Mouse (Mus musculus): ENCODE results near the gene Mtmr2.
A peak's percentile ranks its signal among the peaks of the same experiment; 100 is the strongest.
"Not testable (repeated sequence)": the region's sequence is repeated elsewhere in the genome, so short reads cannot be mapped to it uniquely, and the experiment has no call there.

The Mtmr2 gene

DNA sequence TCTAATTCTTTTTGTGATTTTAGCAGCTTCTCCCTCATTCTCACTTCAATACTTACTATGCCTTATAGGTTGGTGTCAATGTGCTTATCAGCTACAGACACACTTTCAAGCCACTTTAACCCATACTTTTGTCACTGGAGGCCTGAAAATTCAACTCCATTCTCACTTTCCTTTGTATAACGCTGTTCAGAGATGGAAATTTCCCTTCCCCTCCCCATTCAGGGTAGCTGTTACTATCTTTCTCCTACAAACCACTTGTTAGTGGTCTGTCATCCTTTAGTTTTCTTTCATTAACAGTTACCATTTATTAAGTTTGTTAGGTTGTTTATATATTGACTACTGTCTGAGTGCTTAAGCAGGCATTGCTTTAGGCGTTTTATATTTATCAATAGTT lies at the start of gene Mtmr2:
TSS of gene Mtmr2 (plus strand) at position 7 of the 394 bp plus-strand sequence.
- no peak for DNase-seq (ENCODE audit: low spot score in 2 of 2)

DNA sequence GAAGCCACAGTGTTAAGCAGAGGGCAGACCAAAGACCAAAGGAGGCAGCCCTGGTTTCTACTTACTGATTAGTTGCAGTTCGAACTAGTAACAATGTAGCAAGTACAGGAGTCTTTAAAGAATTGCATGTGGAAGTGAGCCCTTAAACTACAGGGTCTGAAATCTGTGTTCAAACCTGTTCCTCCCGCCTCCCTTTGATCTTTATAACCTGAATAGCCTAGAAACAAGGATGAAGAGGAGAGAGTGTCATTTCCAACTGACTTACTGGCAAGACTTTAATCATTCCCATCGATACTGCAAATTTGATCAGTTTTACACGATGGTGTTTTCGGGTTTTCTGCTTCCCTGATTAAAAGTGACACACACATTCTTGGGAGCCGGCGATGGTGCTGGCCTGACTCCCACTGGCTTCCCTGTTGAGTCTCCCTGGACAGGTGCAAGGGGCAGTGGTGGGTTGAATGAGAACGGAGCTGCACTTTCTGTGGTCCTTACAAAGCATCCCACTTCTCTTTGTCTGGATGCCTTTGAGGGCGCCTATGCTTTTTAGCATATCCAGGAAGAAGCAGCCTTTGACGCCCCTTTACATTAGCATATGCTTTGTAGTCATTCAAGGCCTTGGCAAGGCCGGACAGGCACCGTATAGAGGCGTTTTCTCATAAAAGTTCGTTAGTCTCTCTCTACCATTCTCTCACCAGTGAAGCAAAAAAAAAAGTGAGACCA lies 49.0 kb upstream of the Mtmr2 start:
- no peak for DNase-seq (ENCODE audit: low spot score in 2 of 2)

DNA sequence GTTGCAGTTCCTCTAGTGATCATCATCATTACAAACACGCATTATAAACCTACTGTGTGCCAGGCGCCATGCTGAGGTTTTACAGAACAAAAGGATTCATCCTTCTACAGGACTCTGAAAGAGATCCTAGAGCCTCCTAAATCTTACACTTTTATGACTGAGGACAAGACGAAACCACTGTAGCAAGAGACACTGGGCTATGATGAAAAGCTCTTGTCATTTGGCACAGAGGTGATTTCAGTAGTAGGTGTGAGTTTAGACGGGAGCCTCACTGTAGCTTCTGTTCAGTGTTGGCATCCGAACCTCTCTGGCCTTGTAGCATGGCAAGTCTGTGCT lies 48.5 kb upstream of the Mtmr2 start:
- no peak for DNase-seq (ENCODE audit: low spot score in 2 of 2)

DNA sequence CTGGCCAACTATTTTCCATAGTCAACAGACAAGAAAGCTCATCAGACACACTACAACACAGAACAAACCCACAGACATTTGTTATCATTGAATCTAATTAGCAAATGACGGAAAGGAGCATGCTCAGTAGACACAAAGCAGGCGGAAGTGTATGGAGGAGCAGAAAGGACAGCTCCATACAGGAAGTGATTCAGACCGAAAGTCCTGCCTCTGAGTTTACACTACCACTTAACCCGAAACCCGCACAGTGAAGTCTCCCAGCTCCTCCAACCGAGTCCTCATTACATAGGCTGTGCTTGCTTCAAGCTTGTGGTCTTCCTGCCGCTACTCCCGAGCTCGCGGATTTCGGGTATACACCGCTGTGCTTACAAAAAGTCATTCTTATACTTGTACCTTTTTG lies 46.4 kb upstream of the Mtmr2 start:
- no peak for DNase-seq (ENCODE audit: low spot score in 2 of 2)

- DNase-seq (ENCODE audit: low spot score in 2 of 2): no peak
These were observed 45.1 kb upstream of the Mtmr2 start for GRCm38 (mm10) chr9:13703100-13703499.

DNA sequence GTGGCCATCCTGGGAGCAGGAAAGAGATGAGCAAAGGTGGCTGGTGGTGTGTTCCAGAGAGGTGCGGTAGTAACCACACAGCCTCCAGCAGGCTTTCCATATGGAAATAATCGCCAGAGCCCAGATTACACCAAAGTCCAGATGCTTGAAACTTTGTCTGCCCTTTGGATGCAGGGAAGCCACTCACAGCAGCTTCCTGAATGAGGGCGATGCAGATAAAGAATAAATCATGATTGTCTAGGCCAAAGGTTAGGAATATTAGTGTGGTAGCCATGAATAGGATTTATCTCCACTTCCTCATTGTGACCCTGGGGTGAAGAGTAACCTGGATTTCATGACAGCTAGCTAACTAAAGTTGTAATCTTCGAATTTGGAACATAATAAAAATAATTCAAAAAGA lies 43.3 kb upstream of the Mtmr2 start:
- no peak for DNase-seq (ENCODE audit: low spot score in 2 of 2)

DNA sequence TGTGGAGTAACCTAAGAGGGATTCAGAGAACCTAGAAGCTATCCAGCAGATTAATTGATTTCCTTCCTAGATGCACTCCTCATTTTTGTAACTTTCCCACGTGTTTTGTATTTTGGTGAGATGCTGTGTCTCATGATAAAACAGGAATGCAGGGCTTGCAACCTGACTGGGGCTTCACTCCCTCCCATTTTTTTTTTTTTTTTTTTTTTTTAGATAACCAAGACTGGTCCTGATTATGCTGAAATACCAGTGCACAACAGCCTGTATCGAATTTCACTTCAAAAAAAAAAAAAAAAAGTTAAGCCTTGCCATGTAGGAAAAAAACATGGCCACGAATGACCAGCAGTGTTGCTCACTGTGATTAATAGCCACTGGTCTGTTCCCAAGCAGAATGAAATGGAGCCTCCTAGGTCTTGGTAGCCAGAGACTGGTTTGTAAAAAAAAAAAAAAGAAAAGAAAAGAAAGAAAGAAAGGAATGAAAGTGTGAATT lies 41.1 kb upstream of the Mtmr2 start:
- no peak for DNase-seq (ENCODE audit: low spot score in 2 of 2)

GRCm38 (mm10) chr9:13709436-13709835 lies 38.8 kb upstream of the Mtmr2 start:
- DNase-seq (ENCODE audit: low spot score in 2 of 2): no peak

GRCm38 (mm10) chr9:13715891-13716290 lies 32.3 kb upstream of the Mtmr2 start:
- DNase-seq (ENCODE audit: low spot score in 2 of 2): not testable (repeated sequence)

DNA sequence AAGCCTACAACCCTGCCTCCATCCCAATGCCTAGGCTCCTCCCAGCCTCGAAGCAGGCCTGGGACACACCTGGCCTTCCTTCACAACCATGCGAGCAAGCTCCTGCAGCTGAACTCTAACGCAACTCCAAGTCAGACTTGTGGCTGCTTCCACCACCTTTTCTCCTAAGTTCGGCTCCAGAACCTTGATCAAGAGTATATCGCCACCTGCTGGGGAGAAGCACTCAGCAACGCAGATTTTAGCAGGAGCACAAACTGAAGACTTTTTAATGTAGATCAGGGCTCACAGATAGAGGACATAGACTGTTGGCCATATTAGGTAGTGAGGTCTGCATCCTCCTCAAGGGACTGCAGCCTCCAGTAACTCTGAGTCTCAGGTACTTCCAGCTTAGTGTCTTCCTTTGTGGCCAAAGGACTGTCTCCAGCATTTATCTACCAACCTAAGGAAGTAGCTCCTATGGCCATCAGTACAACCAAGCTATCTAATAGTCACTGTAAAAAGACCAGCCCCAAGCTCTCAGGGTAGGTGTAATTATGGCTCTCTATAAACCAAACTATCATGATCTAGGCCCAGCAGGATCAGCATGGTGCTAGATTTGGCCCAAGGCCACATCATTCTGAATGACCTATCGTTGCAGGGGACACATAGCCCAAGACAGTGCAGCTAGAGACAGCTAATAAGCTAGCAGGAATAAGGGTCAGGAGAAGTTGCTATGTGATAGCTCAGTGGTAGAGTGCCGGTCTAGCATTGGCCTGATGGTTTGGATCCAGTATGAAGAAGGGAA lies 31.7 kb upstream of the Mtmr2 start:
- DNase-seq (ENCODE audit: low spot score in 2 of 2): peak; percentile 66 to 79

DNA sequence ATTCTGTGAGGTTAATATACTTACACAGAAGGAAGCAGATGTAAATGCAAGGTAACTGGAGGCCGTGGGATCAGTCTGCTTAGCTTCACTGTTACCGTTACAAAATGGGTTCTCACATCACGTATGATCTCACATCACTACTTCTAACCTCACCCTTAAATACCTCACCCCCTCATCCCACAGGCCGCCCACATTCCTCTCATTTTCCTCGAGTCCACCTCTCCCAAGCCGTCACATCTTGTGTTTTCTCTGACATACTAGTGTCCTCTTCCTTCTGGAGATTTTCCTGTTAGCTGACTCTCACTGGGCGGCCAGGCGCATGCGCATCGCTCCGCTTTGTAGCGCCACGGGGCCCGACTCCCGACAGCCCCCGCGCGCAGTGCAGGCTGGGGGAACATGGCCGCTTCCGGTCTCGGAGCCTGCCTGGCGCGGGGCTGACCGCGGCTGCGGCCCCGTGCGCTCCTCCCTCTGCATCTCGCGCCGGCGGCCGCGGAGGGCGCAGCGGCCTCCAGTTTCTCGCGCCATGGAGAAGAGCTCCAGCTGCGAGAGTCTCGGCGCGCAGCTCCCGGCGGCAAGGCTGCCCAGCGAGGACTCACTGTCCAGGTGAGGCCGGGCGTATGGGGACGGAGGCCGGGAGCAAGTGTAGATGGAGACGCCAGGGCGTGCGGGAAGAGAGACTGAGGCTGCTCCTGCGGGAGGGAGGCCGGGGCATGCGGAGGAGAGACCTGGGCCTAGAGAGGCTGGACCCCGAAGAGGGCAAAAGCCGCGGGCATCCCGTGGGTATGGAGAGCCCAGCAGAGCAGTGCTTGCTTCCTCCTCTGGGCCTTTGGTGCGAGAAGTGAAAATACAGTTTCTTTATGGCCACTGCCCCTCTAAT lies 826 bp downstream of the Mtmr2 start:
- peak; percentile 91 to 96 for DNase-seq (ENCODE audit: low spot score in 2 of 2)

DNA sequence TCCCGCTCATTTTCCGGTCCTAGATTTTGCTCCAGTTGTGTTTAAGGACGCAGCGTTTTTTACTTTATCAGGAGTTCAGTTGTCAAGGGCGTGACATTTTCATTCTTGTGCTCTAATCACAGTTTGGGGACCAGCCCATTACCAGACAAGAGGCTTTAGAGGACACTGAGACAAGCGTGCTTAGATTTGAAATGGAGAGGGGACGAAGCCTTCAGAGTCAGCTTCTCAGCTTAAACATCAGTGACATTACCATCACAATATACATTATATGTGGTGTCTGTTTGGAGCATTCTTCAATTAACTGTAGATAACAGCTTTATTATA lies 1.4 kb downstream of the Mtmr2 start:
- no peak for DNase-seq (ENCODE audit: low spot score in 2 of 2)

- DNase-seq (ENCODE audit: low spot score in 2 of 2): no peak
These were observed 4.3 kb downstream of the Mtmr2 start for GRCm38 (mm10) chr9:13752543-13752942.

GRCm38 (mm10) chr9:13760430-13760829 lies 12.2 kb downstream of the Mtmr2 start:
- DNase-seq (ENCODE audit: low spot score in 2 of 2): no peak

- DNase-seq (ENCODE audit: low spot score in 2 of 2): no peak
These were observed 17.4 kb downstream of the Mtmr2 start for GRCm38 (mm10) chr9:13765624-13766023.

- DNase-seq (ENCODE audit: low spot score in 2 of 2): no peak
These were observed 18.4 kb downstream of the Mtmr2 start for GRCm38 (mm10) chr9:13766570-13766969.

GRCm38 (mm10) chr9:13774732-13775131 lies 26.5 kb downstream of the Mtmr2 start:
- DNase-seq (ENCODE audit: low spot score in 2 of 2): no peak

DNA sequence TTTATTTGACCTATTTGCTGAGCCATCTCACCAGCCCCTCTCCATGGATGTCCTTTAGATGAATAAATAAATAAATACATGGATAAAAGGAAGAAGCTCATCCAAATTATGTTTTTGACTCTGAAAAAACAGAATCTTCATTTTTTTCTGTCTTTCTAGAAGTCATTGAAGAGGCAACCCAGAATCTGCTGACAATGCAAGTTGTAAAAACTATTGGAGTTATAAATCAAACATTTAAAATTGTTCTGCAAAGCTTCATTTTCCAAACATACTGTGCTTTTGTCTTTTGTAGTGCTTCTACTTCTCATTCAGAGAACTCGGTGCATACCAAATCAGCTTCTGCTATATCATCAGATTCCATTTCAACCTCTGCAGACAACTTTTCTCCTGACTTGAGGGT lies 33.8 kb downstream of the Mtmr2 start:
- no peak for DNase-seq (ENCODE audit: low spot score in 2 of 2)

DNA sequence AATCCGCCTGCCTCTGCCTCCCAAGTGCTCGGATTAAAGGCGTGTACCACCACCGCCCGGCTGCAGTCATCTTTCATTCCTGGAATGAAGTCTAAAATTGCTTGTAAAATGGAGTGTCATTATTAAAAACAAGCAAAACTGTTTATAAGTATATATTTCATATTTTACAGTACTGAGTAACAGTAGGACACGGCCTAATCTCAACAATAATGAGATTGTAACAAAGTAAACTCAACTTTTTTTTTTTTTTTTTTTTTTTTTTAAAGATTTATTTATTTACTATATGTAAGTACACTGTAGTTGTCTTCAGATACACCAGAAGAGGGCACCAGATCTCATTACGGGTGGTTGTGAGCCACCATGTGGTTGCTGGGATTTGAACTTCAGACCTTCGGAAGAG lies 42.7 kb downstream of the Mtmr2 start:
- DNase-seq (ENCODE audit: low spot score in 2 of 2): not testable (repeated sequence)

- DNase-seq (ENCODE audit: low spot score in 2 of 2): no peak
These were observed 46.1 kb downstream of the Mtmr2 start for GRCm38 (mm10) chr9:13794302-13794701.

- no peak for DNase-seq (ENCODE audit: low spot score in 2 of 2)
These were observed 46.5 kb downstream of the Mtmr2 start for GRCm38 (mm10) chr9:13794756-13795155.

GRCm38 (mm10) chr9:13804480-13804879 lies 56.3 kb downstream of the Mtmr2 start:
- DNase-seq (ENCODE audit: low spot score in 2 of 2): no peak

All from frontal cortex, postnatal 25 days (tissue).